Mouse (Mus musculus): ENCODE measurements around the gene Enox1.
"Not testable (repeated sequence)": the region's sequence is repeated elsewhere in the genome, so short reads cannot be mapped to it uniquely, and the experiment has no call there.

Gene Enox1

DNA sequence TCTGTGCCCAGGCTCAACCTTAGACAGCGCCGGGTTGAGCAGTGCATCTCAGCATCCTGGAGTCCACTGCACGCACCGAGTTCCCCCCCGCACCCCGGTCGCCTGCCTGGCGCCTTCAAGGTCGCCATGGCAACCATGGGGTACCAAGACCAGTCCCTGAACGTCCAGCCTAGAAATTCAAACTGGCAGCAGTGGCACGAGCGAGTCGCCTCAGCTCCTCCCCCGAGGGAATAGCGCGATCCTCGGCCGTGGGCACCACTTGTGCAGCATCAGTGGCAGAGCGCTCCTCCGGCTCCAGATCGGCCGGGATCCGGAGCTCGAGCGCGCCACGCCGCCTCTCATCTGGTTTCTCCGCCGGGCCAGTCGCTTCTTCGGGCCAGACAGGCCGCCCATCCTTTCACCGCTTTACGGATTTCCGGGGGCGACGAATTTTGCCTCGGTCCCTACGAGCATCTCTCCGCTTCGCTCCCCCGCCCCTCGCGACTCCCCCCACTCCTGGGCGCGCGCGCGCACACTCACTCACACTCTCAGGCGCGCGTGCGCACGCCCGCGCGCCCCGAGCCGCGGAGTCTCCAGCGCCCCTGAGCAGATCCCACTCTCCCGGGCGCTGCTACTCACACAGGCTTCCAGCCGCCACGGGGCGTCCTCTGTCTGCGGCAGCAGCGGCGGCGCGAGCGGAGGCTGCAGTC is at the start of gene Enox1:
Enox1 (plus strand) TSS at position 542 of the 689 bp plus-strand sequence.
- DNase-seq = peak; percentile 51 to 67

DNA sequence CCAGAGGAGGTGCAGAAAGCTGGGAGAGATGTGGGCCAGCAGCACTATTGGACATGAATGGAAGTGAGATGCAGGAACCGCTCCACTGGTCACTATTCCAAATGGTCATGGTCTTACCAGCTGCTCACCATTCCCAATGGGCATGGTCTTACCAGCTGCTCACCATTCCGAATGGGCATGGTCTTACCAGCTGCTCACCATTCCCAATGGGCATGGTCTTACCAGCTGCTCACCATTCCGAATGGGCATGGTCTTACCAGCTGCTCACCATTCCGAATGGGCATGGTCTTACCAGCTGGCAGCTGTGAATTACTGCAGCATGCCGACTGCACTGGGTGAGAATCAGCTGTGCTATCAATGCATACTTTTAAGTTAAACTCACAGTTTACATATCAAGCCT is 45.9 kb upstream of the Enox1 start:
- DNase-seq = not testable (repeated sequence)

DNA sequence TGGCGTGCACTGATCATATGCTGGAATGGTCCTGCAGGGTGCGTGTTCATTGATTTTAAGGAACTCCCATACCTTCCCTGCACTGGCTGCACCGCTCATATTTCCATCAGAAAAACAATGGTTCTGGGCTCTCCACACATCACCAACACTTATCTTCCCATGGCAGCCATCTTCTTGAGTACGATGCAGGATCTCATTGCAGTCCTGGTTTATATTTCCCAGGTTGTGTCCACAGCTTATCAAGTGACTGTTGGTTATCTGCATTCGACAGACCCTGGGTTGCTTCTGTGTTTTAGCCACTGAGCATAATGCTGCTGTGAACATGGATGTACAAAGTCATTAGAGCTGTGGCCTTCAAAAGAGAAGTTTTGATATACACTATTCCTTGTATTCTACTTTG is 26.0 kb upstream of the Enox1 start:
- no peak for DNase-seq

DNA sequence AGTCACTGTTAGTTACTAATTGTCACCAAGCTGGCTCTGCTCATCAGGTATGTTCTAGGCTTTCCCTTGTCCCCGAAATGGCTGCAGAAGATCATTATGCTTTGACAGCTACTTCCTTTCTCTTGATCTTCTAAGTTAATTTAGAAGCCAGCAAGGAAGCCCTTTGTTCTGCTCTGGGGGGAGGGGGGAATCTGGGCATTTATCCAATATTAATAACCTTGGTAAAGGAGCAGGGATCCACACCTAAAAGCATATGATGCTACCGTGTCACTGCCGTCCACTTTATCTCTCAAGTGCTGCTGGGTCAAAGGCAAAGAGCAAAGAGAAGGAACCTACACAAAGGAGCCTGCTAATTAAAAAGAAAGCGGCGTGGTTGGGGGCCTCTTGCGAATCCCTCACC is 19.6 kb upstream of the Enox1 start:
- no peak for DNase-seq

DNA sequence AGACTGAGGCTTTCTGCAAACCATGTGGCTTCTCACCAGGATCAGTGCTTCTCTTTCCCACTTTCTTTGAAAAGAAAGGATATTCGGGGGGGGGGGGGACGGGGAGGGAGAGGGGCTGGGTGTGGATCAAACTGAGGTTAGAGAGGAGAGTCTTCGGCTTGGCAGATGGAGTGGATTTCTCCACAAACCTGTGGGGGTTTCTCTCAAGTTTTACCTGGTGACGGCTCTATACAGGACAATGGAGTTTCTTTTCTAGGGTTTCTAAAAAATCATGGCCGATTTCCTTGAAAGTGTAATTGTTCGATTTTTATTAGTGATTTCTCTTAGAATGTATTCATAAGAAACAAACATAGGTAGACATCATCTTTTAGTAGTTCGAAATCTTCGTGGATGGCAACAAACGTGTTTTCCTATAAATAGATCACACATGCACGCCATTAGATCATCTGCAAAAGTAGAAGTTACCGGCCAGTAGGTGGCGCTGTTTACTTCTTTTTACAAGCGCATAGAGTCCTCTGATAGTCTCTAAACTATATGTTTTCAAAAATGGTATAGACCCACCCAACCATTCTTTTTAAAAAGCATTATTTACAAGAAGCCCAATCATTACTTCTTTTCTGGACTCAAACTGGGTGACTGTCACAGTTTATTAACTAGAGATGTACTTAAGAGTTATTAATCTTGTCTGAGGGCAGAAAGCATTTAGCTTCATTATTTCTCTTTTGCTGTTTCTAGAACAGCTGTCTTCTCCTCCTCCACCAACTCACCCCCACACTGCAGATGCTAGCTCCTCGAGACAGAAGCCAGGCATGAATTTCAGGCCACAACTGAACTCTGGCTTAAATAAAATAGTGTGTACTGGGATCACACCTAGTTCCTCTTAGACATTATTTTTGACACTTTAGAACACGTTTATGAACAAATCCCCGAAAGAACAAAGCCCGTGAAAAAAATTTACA is 15.0 kb upstream of the Enox1 start:
- peak in 1 of 2 experiments; percentile 74 for DNase-seq

DNA sequence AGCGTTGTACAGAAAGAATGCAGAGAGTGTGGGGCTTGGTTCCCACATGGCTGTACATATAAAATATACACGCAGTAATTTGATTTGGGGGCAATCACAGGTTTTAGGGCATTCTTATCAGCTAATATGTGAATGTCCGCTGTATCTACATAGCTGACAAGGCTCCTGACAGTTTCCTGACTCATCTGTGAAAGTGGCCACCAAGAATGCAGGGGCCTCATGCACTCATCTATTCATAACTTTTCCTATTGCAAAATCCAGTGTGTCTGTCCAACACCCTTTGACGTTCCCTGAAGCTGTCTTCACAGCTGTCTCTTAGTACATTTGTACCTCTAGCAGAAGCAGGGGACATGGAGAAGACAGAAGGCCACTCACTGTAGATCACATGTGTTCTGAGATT is 11.5 kb upstream of the Enox1 start:
- DNase-seq = no peak

DNA sequence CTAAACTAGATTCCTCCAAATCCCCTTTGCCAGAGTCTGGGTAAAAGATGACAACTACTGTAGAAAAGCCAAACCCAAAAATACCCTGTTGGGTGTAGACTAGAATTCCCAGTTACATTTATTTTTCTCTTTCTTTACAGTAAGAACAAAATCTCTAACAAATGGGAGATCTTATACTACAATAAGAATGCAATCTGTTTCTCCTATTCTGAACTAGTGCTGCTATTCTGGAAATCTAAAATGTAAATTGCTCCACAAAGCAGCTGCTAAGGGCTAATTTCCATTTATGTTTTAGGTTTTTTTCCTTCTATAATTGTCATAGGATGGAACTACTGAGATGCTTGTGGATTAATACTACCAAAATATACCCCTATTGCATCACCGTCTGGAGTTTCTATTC is 8.9 kb upstream of the Enox1 start:
- no peak for DNase-seq

DNA sequence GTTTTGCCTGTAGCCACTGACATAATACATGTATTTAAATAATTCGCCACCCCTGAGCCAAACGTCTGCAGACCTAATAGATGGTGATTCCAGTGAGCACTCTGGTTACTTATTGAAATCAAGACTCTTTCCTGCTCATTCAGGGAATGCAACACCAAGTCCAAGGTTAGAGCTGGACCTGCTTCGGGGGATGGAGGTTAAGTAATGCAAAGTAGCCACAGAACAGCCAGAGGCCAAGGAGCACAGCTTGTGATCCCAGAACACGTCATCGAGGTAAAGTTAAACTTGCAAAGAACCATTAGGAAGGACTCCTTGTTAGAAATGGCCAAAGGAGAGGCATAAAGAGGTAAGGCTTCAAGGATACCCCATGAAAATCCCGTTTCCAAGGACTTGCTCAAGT is 6.0 kb upstream of the Enox1 start:
- no peak for DNase-seq

DNA sequence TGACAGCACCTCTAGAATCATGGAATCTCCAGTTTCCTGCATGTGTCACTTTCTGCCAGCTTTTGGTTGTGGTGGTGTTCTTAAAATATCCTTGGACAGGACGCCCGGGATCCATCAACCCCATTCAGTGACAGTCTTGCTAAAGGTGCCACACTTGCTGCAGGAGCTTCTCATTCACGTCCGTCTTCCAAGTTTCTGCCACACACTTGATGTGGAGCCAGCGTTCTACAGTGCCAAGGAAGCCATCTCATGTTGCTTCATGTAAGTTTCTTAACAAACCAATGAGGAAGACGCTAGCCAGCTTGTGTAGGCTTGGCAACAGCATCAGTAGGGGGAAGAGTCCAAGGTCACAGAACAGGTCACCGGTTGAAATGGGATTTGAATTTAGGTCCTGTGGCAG is 5.1 kb upstream of the Enox1 start:
- DNase-seq = no peak

DNA sequence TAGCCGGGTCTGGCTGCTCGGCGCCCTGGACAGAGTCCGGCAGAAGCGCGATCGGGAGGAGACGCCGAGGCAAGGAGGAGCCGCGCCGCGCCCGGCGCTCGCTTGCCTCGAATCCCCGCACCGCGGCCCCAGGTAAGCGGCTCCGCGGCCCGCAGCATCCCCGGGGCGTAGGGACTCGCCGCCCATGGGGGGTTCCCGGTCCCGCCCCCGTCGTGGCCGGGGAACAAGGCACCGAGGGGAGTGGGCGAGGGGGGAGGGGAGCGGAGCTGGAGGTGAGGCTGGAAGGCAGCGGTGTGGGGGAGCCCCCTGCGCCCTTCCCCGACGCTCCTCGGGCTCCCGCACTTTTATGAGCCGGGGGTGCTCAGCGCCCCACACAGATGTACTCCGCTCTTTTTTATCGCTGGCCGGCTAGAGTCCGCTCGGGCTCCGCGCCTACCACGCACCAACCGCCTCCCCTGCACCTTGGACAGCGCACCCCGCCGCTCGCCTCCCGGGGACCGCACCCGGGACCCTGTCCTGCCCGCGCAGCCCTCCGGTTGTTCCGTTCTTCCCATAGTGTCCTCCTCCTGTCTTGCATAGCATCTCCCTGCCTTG is 445 bp downstream of the Enox1 start:
- peak; percentile 17 to 30 for DNase-seq

DNA sequence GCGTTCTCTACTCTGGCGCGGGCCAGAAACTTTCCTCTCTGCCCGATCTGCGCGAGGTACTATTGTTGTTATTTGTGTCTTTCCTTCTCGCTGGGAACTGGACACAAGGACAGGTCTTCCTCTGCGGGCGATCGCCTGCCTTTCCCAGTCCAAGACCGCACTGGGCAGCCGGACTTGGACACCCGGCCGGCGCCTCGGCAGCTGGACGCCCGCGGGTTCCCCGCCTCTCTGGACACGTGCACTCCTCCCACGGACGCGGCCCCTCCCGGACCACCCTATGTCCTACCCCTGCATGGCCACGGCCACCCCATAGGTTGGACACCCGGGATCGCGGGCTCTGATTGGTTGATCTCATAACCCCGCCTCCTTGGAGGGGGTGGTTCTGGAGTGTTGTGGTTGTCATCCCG is 945 bp downstream of the Enox1 start:
- DNase-seq = peak; percentile 54 to 78

DNA sequence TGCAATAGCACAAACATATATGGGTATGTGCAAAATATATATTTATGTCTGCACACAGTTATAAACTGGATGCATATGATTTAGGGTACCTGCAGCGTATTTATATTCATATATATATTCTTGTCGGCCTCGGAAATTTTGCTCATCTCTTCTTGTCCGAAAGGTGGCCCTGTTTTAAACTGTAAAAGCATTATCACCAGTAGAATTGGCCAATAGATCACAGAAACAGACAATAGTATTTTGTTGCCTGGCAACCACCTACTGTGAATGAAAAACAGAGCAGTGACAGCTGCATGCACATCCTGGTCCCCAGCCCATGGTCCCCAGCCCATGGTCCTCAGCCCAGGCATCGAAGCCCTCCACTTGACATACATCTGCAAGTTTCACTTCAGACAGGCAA is 2.8 kb downstream of the Enox1 start:
- no peak for DNase-seq

DNA sequence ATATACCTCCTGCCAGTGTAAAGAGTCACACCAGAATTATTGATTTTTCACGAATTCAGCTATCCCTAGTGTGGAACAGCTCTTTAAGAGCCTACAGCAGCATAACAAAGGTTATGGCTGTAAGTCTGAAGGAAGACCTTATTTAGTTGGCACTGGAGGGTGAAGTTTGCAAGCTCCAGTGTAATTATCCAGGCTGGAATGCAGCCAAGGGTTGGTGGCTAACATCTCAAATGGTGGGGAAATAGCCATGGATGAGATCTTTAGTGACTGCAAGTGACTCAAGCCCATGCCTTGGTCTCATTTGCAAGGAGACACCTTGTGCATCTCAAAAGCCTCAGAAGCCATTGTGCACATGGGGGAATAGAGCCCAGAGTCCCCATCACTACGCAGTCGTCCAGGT is 5.9 kb downstream of the Enox1 start:
- no peak for DNase-seq

DNA sequence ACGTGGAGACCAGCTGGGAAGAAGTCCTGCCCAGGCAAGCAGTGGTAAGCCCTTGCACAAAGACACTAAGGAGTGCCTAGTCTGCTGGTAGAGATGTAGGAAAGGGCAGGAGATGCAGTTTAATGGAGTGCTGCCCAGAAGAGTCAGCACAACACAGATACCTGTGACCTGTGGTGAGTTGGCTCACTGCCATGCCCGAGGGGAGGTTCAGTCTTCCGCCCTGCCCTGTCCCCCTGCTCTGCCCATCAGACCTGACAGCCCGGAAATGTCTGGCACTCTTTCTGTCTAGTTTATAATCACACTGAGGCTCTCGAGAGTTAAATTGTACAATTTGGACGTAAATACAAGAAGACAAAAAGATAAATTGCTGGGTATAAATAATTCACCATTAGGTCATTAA is 7.8 kb downstream of the Enox1 start:
- no peak for DNase-seq

DNA sequence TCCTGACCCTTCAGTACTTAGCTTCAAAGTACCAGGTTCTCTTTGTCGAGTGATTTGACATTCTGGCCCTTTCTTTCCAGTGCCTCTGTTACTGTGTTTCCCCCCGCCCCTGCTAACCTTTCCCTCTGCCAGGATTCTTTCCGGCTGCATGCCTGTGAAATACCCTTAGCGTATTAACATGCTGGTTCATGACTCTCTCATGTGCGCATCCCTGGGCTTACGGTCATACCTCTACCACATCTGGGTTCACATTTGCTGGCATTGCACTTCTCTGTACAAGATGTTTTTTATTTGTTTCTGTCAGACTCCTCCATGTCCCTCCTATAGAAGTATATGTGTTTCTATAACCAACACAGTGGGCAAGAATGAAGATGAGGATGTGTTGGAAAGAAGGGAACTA is 11.6 kb downstream of the Enox1 start:
- DNase-seq = no peak

DNA sequence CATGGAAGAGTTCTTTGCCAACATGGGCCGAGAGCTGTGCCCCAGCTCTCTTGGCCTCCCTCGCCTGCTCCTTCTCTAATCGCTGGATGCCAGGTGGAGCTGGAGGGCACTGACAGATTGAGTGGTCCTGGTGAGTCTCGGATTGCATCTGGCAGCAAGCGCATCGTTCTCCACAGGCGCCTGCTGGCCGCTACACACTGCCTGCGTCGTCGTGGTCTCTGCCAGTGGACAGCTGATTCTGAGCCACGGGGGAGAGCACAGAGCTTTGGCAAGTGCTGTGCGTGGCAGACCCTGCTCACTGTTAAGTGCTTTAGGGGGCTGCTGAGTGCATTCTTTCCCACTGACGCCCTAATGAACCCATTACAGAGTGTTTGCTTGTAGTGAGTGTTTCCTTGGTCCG is 17.9 kb downstream of the Enox1 start:
- DNase-seq = no peak

DNA sequence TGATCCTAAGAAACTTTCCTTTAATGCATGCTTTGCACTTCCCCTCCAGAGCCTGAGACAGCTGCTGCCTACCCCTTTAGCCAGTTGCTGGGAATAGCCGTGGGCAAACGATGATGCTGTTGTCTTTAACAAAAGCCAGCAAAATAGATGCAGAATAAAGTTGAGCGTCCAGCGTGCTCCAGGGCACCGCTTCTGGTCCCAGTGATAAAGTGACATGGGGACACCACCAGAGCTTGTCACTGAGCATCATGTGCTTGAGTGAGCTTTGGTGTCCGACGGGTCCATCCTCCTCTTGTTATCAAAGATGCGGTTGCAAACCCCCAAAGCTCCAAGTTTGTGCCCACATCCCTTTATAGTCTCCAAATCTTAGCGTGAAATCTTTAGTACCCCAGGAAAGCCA is 18.4 kb downstream of the Enox1 start:
- no peak for DNase-seq

DNA sequence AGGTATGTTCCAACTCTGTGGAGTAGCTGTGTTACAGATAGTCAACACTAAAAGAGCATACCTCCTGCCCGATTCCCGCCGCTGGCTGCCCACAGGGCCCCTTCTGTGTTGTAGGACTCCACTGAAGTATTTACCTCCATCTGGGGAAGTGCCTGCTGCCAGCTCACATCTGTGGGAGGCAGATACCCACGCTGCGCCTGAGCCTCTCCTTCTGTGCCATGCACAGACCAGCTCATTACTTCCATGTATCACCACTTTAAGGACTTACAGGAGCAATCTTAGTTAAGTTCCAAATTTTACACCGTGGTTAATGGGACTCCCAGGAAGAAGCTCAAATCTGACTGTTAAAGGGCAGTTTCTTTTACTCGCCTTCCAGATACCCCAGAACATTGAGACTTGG is 23.7 kb downstream of the Enox1 start:
- no peak for DNase-seq

DNA sequence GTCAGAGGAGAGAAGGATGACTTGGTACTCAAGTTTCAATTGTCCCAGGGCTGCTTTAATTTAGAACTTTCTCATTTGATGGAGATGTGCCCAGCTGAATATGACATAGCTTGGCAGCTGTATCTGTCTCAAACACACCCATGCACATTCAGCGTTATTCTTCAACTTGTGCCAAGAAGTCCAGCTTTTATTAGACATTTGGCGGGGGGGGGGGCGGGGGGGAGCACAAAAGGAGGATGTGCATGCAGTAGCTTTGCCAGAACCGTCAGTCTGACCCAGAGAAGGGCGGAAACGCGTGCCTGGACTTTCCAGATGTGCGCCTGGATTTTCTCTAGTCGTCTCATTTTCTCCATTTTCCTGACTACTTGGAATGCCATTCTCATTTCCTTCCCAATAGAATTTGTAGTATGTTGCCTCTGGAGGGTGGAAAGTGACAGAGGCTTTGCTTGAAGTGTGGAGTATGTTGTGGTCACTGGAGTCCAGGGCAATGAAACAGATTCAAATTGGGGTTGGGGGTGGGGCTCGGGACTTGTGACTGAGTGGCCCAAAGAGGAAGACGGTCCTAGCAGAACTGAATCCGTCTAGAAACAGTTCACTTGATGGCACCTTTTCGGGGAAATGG is 24.3 kb downstream of the Enox1 start:
- peak; percentile 13 to 60 for DNase-seq

DNA sequence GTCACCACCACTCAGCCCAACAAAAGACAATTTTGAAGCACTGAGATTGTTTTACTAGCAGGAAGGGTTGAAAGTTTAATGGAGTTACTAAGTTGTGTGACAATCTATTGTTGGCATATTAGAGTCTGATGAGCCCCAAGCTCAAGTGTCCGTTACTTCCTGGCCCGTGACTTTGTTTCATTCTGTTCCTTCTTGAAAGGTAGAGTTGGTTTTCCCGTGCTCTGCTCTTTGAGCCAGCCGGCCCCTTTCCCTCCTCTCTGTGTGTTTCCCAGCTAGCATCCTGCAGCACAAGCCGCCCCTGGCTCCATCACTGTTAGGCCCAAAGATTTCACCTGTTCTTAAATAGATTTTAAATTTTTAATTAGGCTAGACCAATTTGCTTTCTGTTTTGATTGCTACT is 26.9 kb downstream of the Enox1 start:
- DNase-seq = no peak

DNA sequence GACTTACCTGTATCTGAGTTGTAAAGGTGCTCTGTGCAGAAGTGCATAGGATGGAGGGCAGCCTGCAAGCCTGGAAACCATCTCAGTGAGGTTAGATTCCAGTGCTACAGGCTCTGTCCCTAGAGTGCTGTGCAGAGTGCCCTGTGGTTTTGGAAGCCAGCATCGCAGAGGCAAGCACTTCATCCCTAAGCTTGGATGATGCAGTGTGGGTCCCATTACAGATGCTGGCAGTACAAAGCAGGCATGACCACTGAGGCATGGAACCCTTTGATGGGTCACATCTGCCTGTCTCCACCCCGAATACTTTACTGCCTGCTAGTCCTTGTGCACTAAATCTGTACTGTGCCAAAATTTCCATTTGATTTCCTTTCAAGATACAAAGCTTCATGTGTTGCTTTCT is 33.6 kb downstream of the Enox1 start:
- DNase-seq = no peak

DNA sequence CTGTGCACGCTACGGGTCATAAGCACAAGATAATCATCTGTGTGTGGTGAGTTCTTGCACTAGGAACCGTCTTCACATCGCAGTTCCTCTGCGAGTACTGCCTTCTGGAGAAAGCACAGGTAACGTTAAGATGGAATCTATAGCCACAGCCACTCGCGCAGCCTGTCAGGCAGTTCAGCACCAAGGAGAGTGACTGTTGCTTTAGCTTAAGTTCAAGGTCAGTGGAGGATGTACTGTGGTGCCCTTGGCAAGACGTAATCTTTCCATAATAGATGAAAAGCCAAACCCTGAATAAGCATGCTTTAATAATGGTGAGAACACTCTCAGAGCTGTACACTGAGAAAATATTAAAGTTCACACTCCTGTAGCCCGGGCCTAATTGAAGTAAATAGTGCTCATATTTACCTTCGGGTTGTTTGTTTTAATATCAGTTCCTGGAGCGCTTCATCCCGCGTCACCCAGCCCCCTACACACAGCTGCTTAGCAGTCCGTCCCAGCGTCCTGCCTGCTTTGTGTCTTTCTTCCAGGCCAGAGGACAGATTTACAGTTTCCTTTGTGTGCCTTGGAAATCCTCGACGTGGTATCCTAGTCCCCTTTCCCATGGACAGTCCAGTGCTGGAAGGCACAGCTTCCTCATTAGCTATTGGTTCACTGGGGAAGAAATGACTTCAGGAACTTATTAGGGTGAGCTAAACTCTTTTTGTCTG is 38.9 kb downstream of the Enox1 start:
- DNase-seq = no peak

DNA sequence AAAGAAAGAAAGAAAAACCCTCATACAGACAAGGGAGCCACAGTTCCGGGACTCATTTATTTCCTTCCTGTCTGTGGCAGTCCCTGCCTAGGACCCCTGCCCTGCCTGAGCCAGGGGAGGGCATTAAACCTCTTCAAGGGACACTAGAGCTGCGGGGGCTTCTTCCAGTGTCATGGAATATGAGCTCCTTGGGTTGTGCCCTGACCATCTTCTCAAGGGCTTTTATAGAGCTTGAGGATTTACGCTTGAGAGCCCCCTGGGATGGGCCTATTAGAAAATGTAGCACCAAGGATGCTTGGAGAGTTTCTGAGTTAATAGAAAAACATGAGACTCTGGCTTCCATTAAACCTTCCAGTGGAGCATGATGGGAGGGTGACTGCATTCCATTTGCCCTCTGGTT is 39.7 kb downstream of the Enox1 start:
- no peak for DNase-seq

Data from lung, postnatal 4 days (tissue).